Mouse (Mus musculus): Measurements from ENCODE around the gene Aspscr1.

- TF ChIP-seq CTCF (IDR thresholded peaks at IDR 0.05; ENCODE audit: borderline replicate concordance, control insufficient read depth, extremely low read depth, insufficient read depth, low read length, poor library complexity) (no peak), POLR2A (IDR thresholded peaks at IDR 0.05; ENCODE audit: control insufficient read depth, extremely low read depth, insufficient read depth, low read length, poor library complexity) (no peak; the same call in 1 of the 2 replicates)
These were observed 47.5 kb upstream of the Aspscr1 start, which contains the start of gene Sirt7 for GRCm38 (mm10) chr11:120625152-120625775.

All from thymus, adult 2 months (tissue).